Mouse (Mus musculus): ENCODE data around the gene Bgn.

DNA sequence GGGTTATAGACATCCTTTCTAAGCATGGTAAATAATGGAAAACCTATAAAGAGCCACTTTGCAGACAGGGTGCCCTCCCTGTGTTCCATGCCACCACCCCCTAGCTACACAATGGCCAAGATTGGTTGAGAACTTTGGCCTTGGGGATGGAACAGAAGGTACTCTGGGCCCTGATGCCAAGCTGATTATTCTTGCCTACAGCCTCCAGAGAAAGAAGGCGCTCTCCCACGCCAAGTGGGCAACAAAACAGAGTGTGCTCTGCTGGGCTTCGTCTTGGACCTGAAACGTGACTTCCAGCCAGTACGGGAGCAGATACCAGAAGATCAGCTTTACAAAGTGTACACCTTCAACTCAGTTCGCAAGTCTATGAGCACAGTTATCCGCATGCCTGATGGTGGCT is 54.5 kb downstream of the Bgn start:
- TF ChIP-seq CTCF (IDR thresholded peaks at IDR 0.05) (no peak), EP300 (IDR thresholded peaks at IDR 0.05) (no peak)
